Mouse (Mus musculus): Measurements from ENCODE around the gene Nasp. TPM values are rescaled to one million over a fixed set of nuclear protein-coding genes. Genes with fewer than 3 reads are reported as not detected.
"Not testable (repeated sequence)": the region's sequence is repeated elsewhere in the genome, so short reads cannot be mapped to it uniquely, and the experiment has no call there.

The Nasp gene
- total RNA-seq (2021) = 10 to 100 TPM; 20.3 to 24.6 TPM
- long read RNA-seq, experiment 1, partial matches to known transcripts = 0 of 2 reads
- long read RNA-seq, experiment 1, other reads (novel, unspliced or antisense) = 1 of 2 reads
- long read RNA-seq, experiment 2, transcript Nasp-202 (14 exons, 2,118 nt) = major isoform, 13 of 17 reads
- long read RNA-seq, experiment 2, partial matches to known transcripts = 3 of 17 reads
- long read RNA-seq, experiment 2, other reads (novel, unspliced or antisense) = 1 of 17 reads

- DNase-seq (ENCODE audit: low spot score in 2 of 2) = peak; percentile 55 to 71
These were observed at the start of gene Nasp for GRCm38 (mm10) chr4:116627722-116628662. TSS of gene Nasp (minus strand) at chr4:116627941.

GRCm38 (mm10) chr4:116676027-116676426, 48.3 kb upstream of the Nasp start:
- DNase-seq (ENCODE audit: low spot score in 2 of 2) = no peak

- not testable (repeated sequence) for DNase-seq (ENCODE audit: low spot score in 2 of 2)
These were observed 47.0 kb upstream of the Nasp start for GRCm38 (mm10) chr4:116674761-116675160.

- peak; percentile 47 to 49 for DNase-seq (ENCODE audit: low spot score in 2 of 2)
These were observed 45.0 kb upstream of the Nasp start for GRCm38 (mm10) chr4:116672785-116673184.

- no peak for DNase-seq (ENCODE audit: low spot score in 2 of 2)
These were observed 41.5 kb upstream of the Nasp start for GRCm38 (mm10) chr4:116669291-116669690.

- DNase-seq (ENCODE audit: low spot score in 2 of 2) = no peak
These were observed 40.4 kb upstream of the Nasp start for GRCm38 (mm10) chr4:116668145-116668544.

GRCm38 (mm10) chr4:116666625-116667024, 38.9 kb upstream of the Nasp start:
- no peak for DNase-seq (ENCODE audit: low spot score in 2 of 2)

GRCm38 (mm10) chr4:116661998-116662397, 34.3 kb upstream of the Nasp start:
- DNase-seq (ENCODE audit: low spot score in 2 of 2) = no peak

GRCm38 (mm10) chr4:116660829-116661228, 33.1 kb upstream of the Nasp start:
- DNase-seq (ENCODE audit: low spot score in 2 of 2) = no peak

GRCm38 (mm10) chr4:116659916-116660315, 32.2 kb upstream of the Nasp start:
- DNase-seq (ENCODE audit: low spot score in 2 of 2) = not testable (repeated sequence)

GRCm38 (mm10) chr4:116659474-116659873, 31.7 kb upstream of the Nasp start:
- DNase-seq (ENCODE audit: low spot score in 2 of 2) = peak in 1 of 2 experiments; percentile 38

GRCm38 (mm10) chr4:116657971-116658370, 30.2 kb upstream of the Nasp start:
- DNase-seq (ENCODE audit: low spot score in 2 of 2) = no peak

GRCm38 (mm10) chr4:116655658-116656057, 27.9 kb upstream of the Nasp start:
- DNase-seq (ENCODE audit: low spot score in 2 of 2) = no peak

GRCm38 (mm10) chr4:116655100-116655499, 27.4 kb upstream of the Nasp start:
- no peak for DNase-seq (ENCODE audit: low spot score in 2 of 2)

- peak; percentile 50 to 62 for DNase-seq (ENCODE audit: low spot score in 2 of 2)
These were observed 25.5 kb upstream of the Nasp start for GRCm38 (mm10) chr4:116653228-116653627.

- DNase-seq (ENCODE audit: low spot score in 2 of 2) = no peak
These were observed 24.0 kb upstream of the Nasp start for GRCm38 (mm10) chr4:116651797-116652135.

- DNase-seq (ENCODE audit: low spot score in 2 of 2) = peak; percentile 83 to 90
These were observed 23.4 kb upstream of the Nasp start, which contains the start of gene Akr1a1 for GRCm38 (mm10) chr4:116650924-116651796. TSS of gene Akr1a1 (minus strand) at chr4:116651680.

- no peak for DNase-seq (ENCODE audit: low spot score in 2 of 2)
These were observed 22.6 kb upstream of the Nasp start for GRCm38 (mm10) chr4:116650365-116650764.

- no peak for DNase-seq (ENCODE audit: low spot score in 2 of 2)
These were observed 21.7 kb upstream of the Nasp start for GRCm38 (mm10) chr4:116649411-116649810.

GRCm38 (mm10) chr4:116645624-116646023, 17.9 kb upstream of the Nasp start:
- no peak for DNase-seq (ENCODE audit: low spot score in 2 of 2)

- DNase-seq (ENCODE audit: low spot score in 2 of 2) = no peak
These were observed 16.6 kb upstream of the Nasp start for GRCm38 (mm10) chr4:116644326-116644725.

All from adrenal gland, adult 18-20 months (tissue).